Mouse (Mus musculus) cerebellum, postnatal 36 days (tissue): Measurements from ENCODE around the gene Defb26.

Experiments used
- DNase-seq, 2 experiments: peaks; one replicate each; pipeline ENCODE4 v3.0.0; 2021 to 2022; ENCODE audit warnings: mixed read lengths in 2 of 2

The Defb26 gene

GRCm38 (mm10) chr2:152464570-152465150, 46.8 kb downstream of the Defb26 start, which contains the start of gene Defb23:
Gene Defb23 (minus strand): TSS chr2:152464620.
- no peak for DNase-seq

DNA sequence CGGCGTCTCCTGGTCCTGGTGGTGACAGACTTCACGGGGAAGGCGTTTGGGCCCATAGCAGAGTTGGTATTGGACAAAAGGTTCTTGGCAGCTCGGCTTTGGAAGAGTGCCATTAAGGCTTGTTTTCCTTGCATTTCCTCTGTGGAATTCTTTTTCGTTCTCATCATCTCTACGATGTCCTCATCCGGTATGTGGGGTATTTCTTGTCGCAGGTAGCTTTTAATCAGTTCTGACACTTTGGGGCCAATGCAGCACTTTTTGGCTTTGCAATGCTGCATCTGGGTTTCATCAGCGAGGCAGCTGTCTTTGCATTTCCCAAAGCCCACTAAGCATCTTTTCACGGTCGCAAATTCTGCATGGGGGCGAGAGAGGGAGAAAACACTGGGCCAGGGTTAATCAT, 52.3 kb downstream of the Defb26 start:
- DNase-seq: no peak
